Mouse (Mus musculus) E14TG2a.4 (cell line): ENCODE measurements around the gene Plekha7.

Experiments
- CTCF ChIP-seq: conservative IDR thresholded peaks from 2 replicates; pipeline ENCODE4 v1.5.1; 2014; ENCODE audit warnings: low read length
- NANOG ChIP-seq: IDR thresholded peaks from 2 replicates; pipeline ENCODE4 v1.6.1; 2014; ENCODE audit warnings: borderline replicate concordance, low read length, mixed read lengths
- POU5F1 ChIP-seq: IDR thresholded peaks from 2 replicates; pipeline ENCODE4 v1.6.1; 2014; ENCODE audit warnings: low read length, borderline replicate concordance

DNA sequence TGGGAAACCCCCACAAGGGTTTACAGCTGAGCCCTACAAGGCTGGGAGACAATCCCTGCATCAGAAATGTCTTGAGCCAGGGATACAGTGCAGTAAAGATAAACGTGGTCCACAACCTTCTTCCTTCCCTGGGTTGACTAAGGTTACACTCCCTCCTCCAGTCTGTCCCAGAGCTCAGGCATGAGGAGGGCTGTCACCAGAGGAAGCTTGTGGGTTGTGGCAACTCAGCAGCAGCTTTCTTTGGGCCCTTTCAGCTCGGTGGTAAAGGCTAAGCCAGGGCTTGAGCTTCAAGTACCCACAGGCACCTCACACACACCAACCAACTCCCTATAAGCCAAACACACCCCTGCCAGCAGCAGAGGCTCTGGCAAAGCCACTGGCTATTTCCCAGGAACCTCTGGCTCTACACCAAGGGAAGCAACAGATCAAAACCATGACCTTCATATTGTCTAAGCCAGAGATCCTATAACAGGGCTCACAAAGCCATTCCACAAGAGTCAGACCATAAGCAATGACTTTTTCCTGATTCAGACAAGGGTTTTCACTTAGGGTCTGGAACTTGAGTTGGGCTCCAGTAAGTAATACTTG, 154.3 kb downstream of the Plekha7 start:
- TF ChIP-seq CTCF (no peak), NANOG (no peak), POU5F1 (no peak)
